ENCODE assay signal across 18 mouse cellular contexts in the genomic region with DNA sequence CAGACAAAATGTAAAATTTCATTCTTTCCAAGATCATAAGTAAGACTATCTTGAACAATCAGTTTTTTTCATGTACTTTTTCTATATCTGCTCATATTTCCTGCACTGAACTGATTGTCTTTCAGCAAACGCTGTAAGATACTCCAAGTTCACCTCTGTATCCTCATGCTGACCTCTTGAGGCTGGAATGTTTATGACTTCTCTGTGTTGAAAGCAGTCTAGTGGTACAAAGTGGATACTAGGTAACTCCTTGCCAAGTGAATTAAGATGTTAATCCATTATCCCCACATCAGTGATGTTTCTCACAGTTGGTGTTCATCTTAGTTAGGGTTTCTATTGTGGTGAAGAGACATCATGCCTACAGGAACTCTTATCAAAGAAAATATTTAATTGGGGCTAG.
DNase-seq lines count a peak whose midpoint lies in the region; ATAC-seq and TF ChIP-seq lines count a peak whose summit lies in the region.
"Had no signal": no experiment of that assay in that cellular context is flagged by ENCODE, and none has a peak within 500 bp of the region (broad histone marks: within the 10 kb centered on the region; RNA-seq: fewer than 3 reads in every experiment).

No protein-coding gene starts in this region.

- no peak for TF ChIP-seq EP300 in CH12.LX (IDR thresholded peaks at IDR 0.05; ENCODE audit: low read length)

- H3K4me3 ChIP-seq in cerebellum, adult 2 months (replicated peaks; ENCODE audit: insufficient read depth, low read depth, low read length), result no peak overlapping the region
- no peak overlapping the region for H3K4me3 ChIP-seq in CH12.LX (replicated peaks in 1 of 3; ENCODE audit: low read depth in 2 of 3, low read length in 2 of 3, poor library complexity in 1 of 3)
- H3K4me3 ChIP-seq in forebrain, embryonic 11.5 days (ENCODE audit: low read depth, low read length), result no peak overlapping the region
- H3K4me3 ChIP-seq: hindbrain, embryonic 12.5 days; left cerebral cortex, adult 2 months; limb, embryonic 15.5 days; midbrain, embryonic 10.5 days had no signal

- 89% methylated on average over 1 of the region's 1 CpGs for WGBS in cerebellum, adult 2 months
- WGBS in forebrain, embryonic 11.5 days, result 77% methylated on average over 1 of the region's 1 CpGs

- no peak overlapping the region for H3K27ac ChIP-seq in cerebellum, adult 2 months (ENCODE audit: insufficient read depth, low read length)
- no peak overlapping the region for H3K27ac ChIP-seq in CH12.LX (ENCODE audit: insufficient read depth, low read depth)
- no peak overlapping the region for H3K27ac ChIP-seq in forebrain, embryonic 11.5 days (ENCODE audit: low read depth, low read length)
- H3K27ac ChIP-seq: hindbrain, embryonic 12.5 days; left cerebral cortex, adult 2 months; limb, embryonic 15.5 days; liver, embryonic 14.5 days; midbrain, embryonic 10.5 days had no signal

- peak; percentile 10 to 20 for DNase-seq in cerebellum, postnatal 10 days
- DNase-seq in cerebellum, adult 2 months, result no peak
- DNase-seq in kidney, adult 9 months, result peak; percentile 17
- DNase-seq in kidney, adult 18-20 months, result no peak
- DNase-seq in CH12.LX (ENCODE audit: extremely low read depth) (peak; percentile 2), Patski (ENCODE audit: low read depth, low spot score) (no peak)
- DNase-seq in forebrain, embryonic 11.5 days (ENCODE audit: low spot score), result no peak
- DNase-seq: cerebellum, adult 8-10 months; gastrocnemius, postnatal 10 days; heart, postnatal 10 days had no signal

- H3K27me3 ChIP-seq in cerebellum, adult 2 months (ENCODE audit: control insufficient read depth, insufficient read depth, low read length), result no peaks in the 10 kb centered on the region
- H3K27me3 ChIP-seq in CH12.LX (replicated peaks), result no peaks in the 10 kb centered on the region
- H3K27me3 ChIP-seq in Patski, result peaks cover 11% of the 10 kb centered on the region
- no peaks in the 10 kb centered on the region for H3K27me3 ChIP-seq in forebrain, embryonic 11.5 days (ENCODE audit: control insufficient read depth, insufficient read depth, low read length)
- H3K27me3 ChIP-seq: hindbrain, embryonic 12.5 days; limb, embryonic 15.5 days had no signal

- no peaks in the 10 kb centered on the region for H3K4me1 ChIP-seq in cerebellum, adult 2 months (ENCODE audit: control insufficient read depth, insufficient read depth, low read length)
- no peaks in the 10 kb centered on the region for H3K4me1 ChIP-seq in CH12.LX (ENCODE audit: control insufficient read depth in 1 of 2, insufficient read depth in 2 of 2)
- no peaks in the 10 kb centered on the region for H3K4me1 ChIP-seq in forebrain, embryonic 11.5 days (replicated peaks; ENCODE audit: control insufficient read depth, insufficient read depth, low read length)
- H3K4me1 ChIP-seq: hindbrain, embryonic 12.5 days; limb, embryonic 15.5 days; midbrain, embryonic 10.5 days had no signal

- no peaks in the 10 kb centered on the region for H3K79me2 ChIP-seq in CH12.LX (replicated peaks; ENCODE audit: control insufficient read depth, extremely low read depth, insufficient read depth, poor library complexity, severe bottlenecking)

- in situ Hi-C loops in CH12.LX (cut with MboI; ENCODE audit: low pct_ligation_motif_present, low pct_unique_long_range_greater_than_20kb, low sequenced_read_pairs), result no loop called here
- in situ Hi-C loops in Patski (cut with MboI; ENCODE audit: low pct_unique_long_range_greater_than_20kb), result no loop called here

- TF ChIP-seq POLR2A in cerebellum, adult 2 months (IDR thresholded peaks at IDR 0.05; ENCODE audit: borderline replicate concordance, insufficient read depth, low read length), result no peak
- no peak for TF ChIP-seq POLR2A in CH12.LX (IDR thresholded peaks at IDR 0.05; ENCODE audit: low read depth, low read length)

- ATAC-seq in Patski, result no peak
- no peak for ATAC-seq in forebrain, embryonic 11.5 days (replicated peaks; ENCODE audit: low FRiP score)
- ATAC-seq: forebrain, embryonic 14.5 days; inflammation-experienced regulatory T-cells, adult 6 months had no signal

- no peaks in the 10 kb centered on the region for H3K9me3 ChIP-seq in CH12.LX (replicated peaks; ENCODE audit: low read length)
- H3K9me3 ChIP-seq in forebrain, embryonic 11.5 days (ENCODE audit: control insufficient read depth, low read length), result no peaks in the 10 kb centered on the region
- H3K9me3 ChIP-seq: hindbrain, embryonic 12.5 days; limb, embryonic 15.5 days; midbrain, embryonic 10.5 days had no signal

- no peak for TF ChIP-seq CTCF in cerebellum, adult 2 months (IDR thresholded peaks at IDR 0.05; ENCODE audit: borderline replicate concordance, insufficient read depth, low read depth, low read length)
- TF ChIP-seq CTCF in CH12.LX (conservative IDR thresholded peaks at IDR 0.05 in 1 of 2, IDR thresholded peaks at IDR 0.05 in 1 of 2; ENCODE audit: low read depth in 2 of 2, low read length in 2 of 2), result peak in 1 of 2 experiments; percentile 24; a peak in 2 of 4 replicates
- peak; percentile 22 for TF ChIP-seq CTCF in Patski (IDR thresholded peaks at IDR 0.05)

- peak; percentile 14 for TF ChIP-seq RAD21 in CH12.LX (IDR thresholded peaks at IDR 0.05; ENCODE audit: low read depth, low read length)

- CTCF ChIA-PET in Patski (lab: Charles Lee), result no interaction called here

- dilution Hi-C loops in CH12.LX (cut with MboI; ENCODE audit: extremely low pct_ligation_motif_present, extremely low pct_unique_long_range_greater_than_20kb, low sequenced_read_pairs), result no loop called here

- no peak overlapping the region for H3K9ac ChIP-seq in CH12.LX (ENCODE audit: insufficient read depth, low read depth)
- no peak overlapping the region for H3K9ac ChIP-seq in forebrain, embryonic 11.5 days (ENCODE audit: low read length)
- H3K9ac ChIP-seq: hindbrain, embryonic 12.5 days; limb, embryonic 15.5 days; liver, embryonic 14.5 days had no signal

- POLR2A ChIA-PET in Patski (lab: Charles Lee), result no interaction called here

- no peaks in the 10 kb centered on the region for H3K36me3 ChIP-seq in CH12.LX (replicated peaks in 1 of 2; ENCODE audit: control insufficient read depth in 1 of 2, insufficient read depth in 1 of 2, low read length in 1 of 2)
- H3K36me3 ChIP-seq in forebrain, embryonic 11.5 days (ENCODE audit: control insufficient read depth, insufficient read depth, low read length), result no peaks in the 10 kb centered on the region
- H3K36me3 ChIP-seq: hindbrain, embryonic 12.5 days; limb, embryonic 15.5 days; midbrain, embryonic 10.5 days had no signal

- H3K4me2 ChIP-seq in CH12.LX (ENCODE audit: insufficient read depth, low read depth, poor library complexity, severe bottlenecking), result no peak overlapping the region
- H3K4me2 ChIP-seq in forebrain, embryonic 11.5 days (ENCODE audit: low read depth, low read length, severe bottlenecking), result no peak overlapping the region
- H3K4me2 ChIP-seq: heart, embryonic 11.5 days; hindbrain, embryonic 12.5 days; limb, embryonic 15.5 days had no signal

TF ChIP-seq in CH12.LX, 34 proteins besides CTCF, POLR2A, EP300 and RAD21:
- TF ChIP-seq CHD1 (IDR thresholded peaks at IDR 0.05; ENCODE audit: low read depth, low read length), result no peak
- TF ChIP-seq SIN3A (IDR thresholded peaks at IDR 0.05; ENCODE audit: low read length), result no peak
- no peak for TF ChIP-seq UBTF (IDR thresholded peaks at IDR 0.05; ENCODE audit: low read depth, low read length)
- no peak for TF ChIP-seq E2F4 (IDR thresholded peaks at IDR 0.05; ENCODE audit: insufficient replicate concordance, low read depth, low read length)
- TF ChIP-seq PAX5 (IDR thresholded peaks at IDR 0.05; ENCODE audit: low read length), result no peak

Comparison
In these comparisons a context has a peak if more than half of its experiments do, and no peak if none do; other contexts are left out.
1. DNase-seq: peak in cerebellum, postnatal 10 days (2 of 2), kidney, adult 9 months (single experiment) and CH12.LX (single experiment); none in cerebellum, adult 2 months (0 of 2), kidney, adult 18-20 months (single experiment), Patski (single experiment) and forebrain, embryonic 11.5 days (single experiment).